Mouse (Mus musculus) thymus, postnatal 25 days (tissue): ENCODE results near the gene Cd47.

Source experiments
- DNase-seq: peaks from one replicate; pipeline ENCODE4 v3.0.0; 2022

Cd47 gene

GRCm38 (mm10) chr16:49874546-49874945 lies 74.2 kb downstream of the Cd47 start:
- no peak for DNase-seq

- no peak for DNase-seq
These were observed 76.1 kb downstream of the Cd47 start for GRCm38 (mm10) chr16:49876291-49877030.

GRCm38 (mm10) chr16:49877243-49877642 lies 76.9 kb downstream of the Cd47 start:
- DNase-seq, result no peak

GRCm38 (mm10) chr16:49878051-49878450 lies 77.7 kb downstream of the Cd47 start:
- no peak for DNase-seq

- no peak for DNase-seq
These were observed 86.2 kb downstream of the Cd47 start for GRCm38 (mm10) chr16:49886403-49887066.

- DNase-seq, result no peak
These were observed 87.0 kb downstream of the Cd47 start for GRCm38 (mm10) chr16:49887290-49887689.

- DNase-seq, result peak; percentile 32
These were observed 87.7 kb downstream of the Cd47 start for GRCm38 (mm10) chr16:49887811-49888564.

GRCm38 (mm10) chr16:49889031-49889655 lies 88.8 kb downstream of the Cd47 start:
- DNase-seq, result no peak

GRCm38 (mm10) chr16:49892252-49892651 lies 91.9 kb downstream of the Cd47 start:
- DNase-seq, result no peak

GRCm38 (mm10) chr16:49892945-49893344 lies 92.6 kb downstream of the Cd47 start:
- DNase-seq, result peak; percentile 68

GRCm38 (mm10) chr16:49894624-49895023 lies 94.3 kb downstream of the Cd47 start:
- DNase-seq, result no peak

GRCm38 (mm10) chr16:49896132-49896531 lies 95.8 kb downstream of the Cd47 start:
- no peak for DNase-seq

- DNase-seq, result no peak
These were observed 101.1 kb downstream of the Cd47 start for GRCm38 (mm10) chr16:49901395-49901794.

GRCm38 (mm10) chr16:49902083-49902482 lies 101.8 kb downstream of the Cd47 start:
- no peak for DNase-seq

GRCm38 (mm10) chr16:49904248-49904930 lies 104.1 kb downstream of the Cd47 start:
- DNase-seq, result no peak

- no peak for DNase-seq
These were observed 104.7 kb downstream of the Cd47 start for GRCm38 (mm10) chr16:49905041-49905440.

GRCm38 (mm10) chr16:49905601-49906001 lies 105.3 kb downstream of the Cd47 start:
- DNase-seq, result no peak

- DNase-seq, result no peak
These were observed 105.7 kb downstream of the Cd47 start for GRCm38 (mm10) chr16:49906066-49906465.

- DNase-seq, result no peak
These were observed 106.6 kb downstream of the Cd47 start for GRCm38 (mm10) chr16:49906940-49907339.

GRCm38 (mm10) chr16:49907356-49907755 lies 107.0 kb downstream of the Cd47 start:
- no peak for DNase-seq

GRCm38 (mm10) chr16:49909536-49909935 lies 109.2 kb downstream of the Cd47 start:
- no peak for DNase-seq

- DNase-seq, result no peak
These were observed 113.8 kb downstream of the Cd47 start for GRCm38 (mm10) chr16:49914094-49914493.
